Mouse (Mus musculus): Measurements from ENCODE around the gene Gm10330.
A peak's percentile ranks its signal among the peaks of the same experiment; 100 is the strongest.
"Not testable (repeated sequence)": the region's sequence is repeated elsewhere in the genome, so short reads cannot be mapped to it uniquely, and the experiment has no call there.

Gm10330 gene

DNA sequence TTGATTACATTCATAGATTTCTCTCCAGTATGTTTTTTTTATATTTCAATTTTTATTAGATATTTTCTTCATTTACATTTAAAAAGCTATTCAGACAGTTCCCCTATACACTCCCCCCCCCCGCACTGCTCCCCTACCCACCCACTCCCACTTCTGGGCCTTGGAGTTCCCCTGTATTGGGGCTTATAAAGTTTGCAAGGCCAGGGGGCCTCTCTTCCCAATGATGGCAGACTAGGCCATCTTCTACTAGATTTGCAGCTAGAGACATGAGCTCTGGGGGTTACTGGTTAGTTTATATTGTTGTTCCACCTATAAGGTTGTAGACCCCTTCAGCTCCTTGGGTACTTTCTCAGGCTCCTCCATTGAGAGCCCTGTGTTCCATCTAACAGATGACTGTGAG is at the start of gene Gm10330:
Gene Gm10330, minus strand, starts transcription at position 101 of the 400 bp plus-strand sequence.
- not testable (repeated sequence) for DNase-seq (ENCODE audit: low read depth, low spot score)

DNA sequence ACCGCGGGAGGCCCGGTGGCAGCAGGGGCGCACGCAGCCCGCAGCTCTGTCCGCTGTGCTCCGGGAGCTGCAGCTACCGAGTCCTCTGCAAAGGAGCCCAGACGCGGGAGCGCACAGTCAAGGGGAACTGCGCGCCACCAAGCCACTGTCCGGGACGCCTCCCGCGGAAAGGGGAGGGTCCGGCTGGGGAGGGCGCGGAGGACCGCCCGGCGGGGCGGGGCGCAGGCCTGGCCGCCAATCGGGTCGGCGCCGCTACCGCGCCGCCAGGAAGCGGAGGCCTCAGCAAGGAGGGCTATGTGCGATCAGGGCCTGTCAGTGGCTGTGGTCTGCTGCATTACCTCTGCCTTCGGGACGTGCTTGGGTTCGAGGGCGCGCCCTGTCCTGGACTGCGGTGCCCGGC is 20.7 kb upstream of the Gm10330 start:
- DNase-seq (ENCODE audit: low read depth, low spot score) = peak; percentile 88

DNA sequence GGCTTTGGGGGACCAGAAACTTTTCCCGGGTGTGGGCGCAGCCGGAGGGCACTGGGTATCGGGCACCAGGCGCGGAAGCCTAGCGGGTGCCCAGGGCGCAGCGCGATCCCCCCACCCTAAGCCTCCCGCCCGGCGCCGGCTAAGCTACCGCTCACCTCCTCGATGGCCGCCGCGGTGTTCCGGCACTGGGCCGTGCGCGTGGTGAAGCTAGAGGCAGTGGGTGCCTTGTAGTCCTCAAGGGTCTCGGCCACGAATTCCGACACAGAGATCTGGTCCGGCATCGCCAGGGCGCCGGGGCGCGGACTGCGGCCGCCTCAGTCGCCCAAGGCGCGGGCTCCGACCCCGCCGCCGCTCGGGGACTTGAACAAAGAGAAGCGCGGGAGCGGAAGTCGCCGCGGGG is 20.3 kb upstream of the Gm10330 start:
- DNase-seq (ENCODE audit: low read depth, low spot score) = peak; percentile 23
